Mouse (Mus musculus): ENCODE measurements around the gene Nxnl2. TPM values are rescaled to one million over a fixed set of nuclear protein-coding genes. Genes with fewer than 3 reads are reported as not detected.

Gene Nxnl2
- polyA plus RNA-seq, 1 experiment from 2014 or later, result 1.3 TPM

DNA sequence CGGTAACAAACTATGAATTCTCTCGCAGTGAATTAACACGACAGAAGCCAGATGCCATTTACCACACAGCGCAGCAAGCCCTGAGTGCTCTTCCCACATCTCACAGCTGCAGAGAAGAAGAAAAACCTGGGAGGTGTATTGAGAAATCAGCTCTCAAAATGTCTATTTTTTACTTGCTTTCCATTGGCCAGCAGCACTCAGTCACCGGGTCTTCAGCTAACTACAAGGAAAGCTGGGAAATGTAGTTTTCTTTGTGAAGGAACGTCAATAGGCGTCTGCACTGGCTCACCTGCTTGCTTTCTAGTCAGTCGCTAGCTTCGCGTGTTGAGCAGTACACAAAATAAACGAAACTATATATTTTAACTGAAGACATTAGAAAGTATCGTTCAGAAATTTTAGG lies 37.1 kb downstream of the Nxnl2 start:
- DNase-seq (peak; percentile 83), ATAC-seq (ENCODE audit: low FRiP score, low TSS enrichment) (peak; percentile 76; the same call in 1 of the 2 replicates)
- no peaks in the 10 kb centered on the region for H3K36me3 ChIP-seq (ENCODE audit: control insufficient read depth, insufficient read depth, low read length)
- H3K9ac ChIP-seq (replicated peaks; ENCODE audit: low read length), result no peak overlapping the region
- H3K27ac ChIP-seq (replicated peaks; ENCODE audit: low read depth, low read length), result no peak overlapping the region
- H3K27me3 ChIP-seq (ENCODE audit: control insufficient read depth, insufficient read depth, low read length), result no peaks in the 10 kb centered on the region
- 78% methylated on average over 12 of the region's 12 CpGs for WGBS
- no peak overlapping the region for H3K4me2 ChIP-seq (ENCODE audit: low read length)
- no peak overlapping the region for H3K4me3 ChIP-seq (replicated peaks; ENCODE audit: low read depth, low read length)
- no peaks in the 10 kb centered on the region for H3K9me3 ChIP-seq (ENCODE audit: control insufficient read depth, low read length)
- peaks cover 5% of the 10 kb centered on the region; the same call in 1 of the 2 replicates for H3K4me1 ChIP-seq (ENCODE audit: control insufficient read depth, insufficient read depth, low read length)

DNA sequence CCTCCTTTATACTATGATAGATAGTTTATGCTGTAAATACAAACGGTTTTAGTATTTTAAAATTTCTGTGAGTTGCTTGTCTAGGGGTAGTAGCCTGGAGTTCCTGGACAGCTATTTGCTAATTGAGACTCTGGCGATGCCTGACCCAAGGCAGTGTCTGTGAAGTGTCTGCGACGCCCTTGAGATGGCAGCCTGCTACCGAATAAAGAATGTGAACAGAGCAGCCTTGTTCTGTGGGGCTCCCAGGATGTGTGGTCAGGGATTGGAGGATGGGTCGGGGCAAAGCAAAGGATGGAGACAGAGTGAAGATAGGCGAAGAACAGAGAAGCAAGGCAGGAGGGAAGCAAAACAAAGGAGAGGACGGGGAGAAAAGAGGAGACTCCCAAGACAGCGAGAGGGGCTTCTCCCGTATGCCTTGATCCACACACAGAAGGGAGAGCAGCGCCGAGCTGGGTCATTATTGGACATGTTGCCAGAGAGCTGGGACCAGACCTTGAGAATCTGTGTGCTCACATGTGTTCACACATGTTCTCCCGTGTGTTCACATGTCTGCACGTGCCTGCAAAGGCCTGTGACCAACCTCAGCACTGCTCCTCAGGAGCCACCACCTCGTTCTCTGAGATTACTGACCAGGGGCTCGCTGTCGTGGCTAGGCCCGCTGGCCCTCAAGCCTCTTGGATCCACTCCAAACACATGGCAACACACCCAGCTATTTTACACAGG lies 37.7 kb downstream of the Nxnl2 start:
- 58% methylated on average over 18 of the region's 18 CpGs for WGBS
- no peaks in the 10 kb centered on the region for H3K9me3 ChIP-seq (ENCODE audit: control insufficient read depth, low read length)
- no peaks in the 10 kb centered on the region for H3K27me3 ChIP-seq (ENCODE audit: control insufficient read depth, insufficient read depth, low read length)
- H3K4me1 ChIP-seq (ENCODE audit: control insufficient read depth, insufficient read depth, low read length), result peaks cover 5% of the 10 kb centered on the region; the same call in 1 of the 2 replicates
- ATAC-seq (ENCODE audit: low FRiP score, low TSS enrichment) (peak; percentile 82), DNase-seq (peak; percentile 70)
- no peak overlapping the region for H3K9ac ChIP-seq (replicated peaks; ENCODE audit: low read length)
- H3K4me3 ChIP-seq (replicated peaks; ENCODE audit: low read depth, low read length), result no peak overlapping the region
- no peak overlapping the region for H3K4me2 ChIP-seq (ENCODE audit: low read length)
- peak overlapping the region; percentile 41; the same call in 1 of the 2 replicates for H3K27ac ChIP-seq (replicated peaks; ENCODE audit: low read depth, low read length)
- no peaks in the 10 kb centered on the region for H3K36me3 ChIP-seq (ENCODE audit: control insufficient read depth, insufficient read depth, low read length)

DNA sequence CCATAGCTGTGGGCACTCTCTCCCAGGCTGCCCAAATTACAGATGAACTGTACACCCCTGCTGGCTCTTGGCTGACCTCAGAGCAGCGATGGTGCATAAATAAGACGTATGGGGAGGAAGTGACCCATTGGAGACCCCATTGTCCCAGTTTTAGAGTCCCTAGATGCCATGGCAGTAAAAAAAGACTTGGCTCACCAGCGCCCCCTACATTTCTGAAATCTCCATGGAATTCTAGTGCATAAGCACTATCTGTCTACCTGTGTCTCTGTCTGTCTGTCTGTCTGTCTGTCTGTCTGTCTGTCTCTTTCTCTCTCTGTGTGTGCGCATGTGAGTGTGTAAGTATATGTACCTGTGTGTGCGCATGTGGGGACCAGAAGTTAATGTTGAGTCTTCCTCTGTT lies 39.8 kb downstream of the Nxnl2 start:
- peaks cover 5% of the 10 kb centered on the region; the same call in 1 of the 2 replicates for H3K4me1 ChIP-seq (ENCODE audit: control insufficient read depth, insufficient read depth, low read length)
- no peaks in the 10 kb centered on the region for H3K36me3 ChIP-seq (ENCODE audit: control insufficient read depth, insufficient read depth, low read length)
- H3K9me3 ChIP-seq (ENCODE audit: control insufficient read depth, low read length), result no peaks in the 10 kb centered on the region
- no peaks in the 10 kb centered on the region for H3K27me3 ChIP-seq (ENCODE audit: control insufficient read depth, insufficient read depth, low read length)
- no peak overlapping the region for H3K4me2 ChIP-seq (ENCODE audit: low read length)
- no peak overlapping the region for H3K4me3 ChIP-seq (replicated peaks; ENCODE audit: low read depth, low read length)
- ATAC-seq (ENCODE audit: low FRiP score, low TSS enrichment), result no peak
- no peak overlapping the region for H3K27ac ChIP-seq (replicated peaks; ENCODE audit: low read depth, low read length)
- H3K9ac ChIP-seq (replicated peaks; ENCODE audit: low read length), result no peak overlapping the region
- DNase-seq, result no peak
- 78% methylated on average over 5 of the region's 5 CpGs for WGBS

DNA sequence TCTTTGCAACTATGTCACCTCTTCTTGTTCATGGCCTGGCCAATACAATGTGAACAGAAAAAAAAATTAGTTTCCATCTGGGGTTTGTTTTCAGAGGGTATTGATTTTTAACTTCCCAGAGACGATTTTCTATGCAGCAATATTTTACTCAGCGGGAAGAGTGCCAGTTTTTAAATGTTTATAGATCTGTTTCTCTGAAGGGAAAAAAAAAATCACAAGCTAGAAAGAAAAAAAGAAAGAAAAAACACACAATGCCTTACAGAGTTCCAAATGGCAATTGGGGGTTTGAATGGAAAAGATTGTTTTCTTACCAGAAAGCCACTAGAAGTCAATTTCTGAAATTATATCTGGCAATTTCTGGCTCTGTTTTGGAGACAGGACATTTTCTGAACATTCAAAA lies 43.9 kb downstream of the Nxnl2 start:
- ATAC-seq (ENCODE audit: low FRiP score, low TSS enrichment) (no peak), DNase-seq (no peak)
- Histone ChIP-seq H3K4me3 (replicated peaks; ENCODE audit: low read depth, low read length) (no peak overlapping the region), H3K36me3 (ENCODE audit: control insufficient read depth, insufficient read depth, low read length) (no peaks in the 10 kb centered on the region), H3K4me2 (ENCODE audit: low read length) (no peak overlapping the region), H3K27ac (replicated peaks; ENCODE audit: low read depth, low read length) (no peak overlapping the region), H3K9ac (replicated peaks; ENCODE audit: low read length) (no peak overlapping the region), H3K27me3 (ENCODE audit: control insufficient read depth, insufficient read depth, low read length) (no peaks in the 10 kb centered on the region), H3K4me1 (ENCODE audit: control insufficient read depth, insufficient read depth, low read length) (no peaks in the 10 kb centered on the region), H3K9me3 (ENCODE audit: control insufficient read depth, low read length) (no peaks in the 10 kb centered on the region)
- 79% methylated on average over 2 of the region's 2 CpGs for WGBS

DNA sequence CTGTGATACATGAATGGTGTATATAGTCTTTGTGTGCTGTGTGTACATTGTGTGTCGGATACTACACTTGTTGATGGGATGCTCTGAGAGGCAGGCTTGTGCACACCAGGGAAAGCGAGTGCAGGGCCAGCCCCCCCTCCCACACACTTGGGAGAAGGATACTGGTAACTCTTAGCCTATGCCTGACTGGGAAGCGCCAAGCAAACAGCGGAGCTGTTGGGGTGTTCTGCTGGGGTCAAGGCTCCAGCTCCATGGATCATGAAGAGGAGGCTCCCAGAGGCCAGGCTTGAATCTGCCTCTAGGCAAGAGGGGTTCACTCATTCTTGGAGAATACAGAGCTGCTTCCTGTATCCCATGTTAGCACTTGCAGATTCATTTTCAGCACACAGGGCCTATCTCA lies 50.1 kb downstream of the Nxnl2 start:
- WGBS, result 89% methylated on average over 4 of the region's 4 CpGs
- no peak overlapping the region for H3K4me3 ChIP-seq (replicated peaks; ENCODE audit: low read depth, low read length)
- ATAC-seq (ENCODE audit: low FRiP score, low TSS enrichment) (no peak), DNase-seq (no peak)
- H3K27me3 ChIP-seq (ENCODE audit: control insufficient read depth, insufficient read depth, low read length), result no peaks in the 10 kb centered on the region
- no peaks in the 10 kb centered on the region for H3K36me3 ChIP-seq (ENCODE audit: control insufficient read depth, insufficient read depth, low read length)
- no peak overlapping the region for H3K9ac ChIP-seq (replicated peaks; ENCODE audit: low read length)
- no peaks in the 10 kb centered on the region; the same call in 1 of the 2 replicates for H3K9me3 ChIP-seq (ENCODE audit: control insufficient read depth, low read length)
- no peak overlapping the region for H3K27ac ChIP-seq (replicated peaks; ENCODE audit: low read depth, low read length)
- no peak overlapping the region for H3K4me2 ChIP-seq (ENCODE audit: low read length)
- 0 out of 2 replicates have a peak, but pooled peaks cover 3% of the 10 kb centered on the region for H3K4me1 ChIP-seq (ENCODE audit: control insufficient read depth, insufficient read depth, low read length)

DNA sequence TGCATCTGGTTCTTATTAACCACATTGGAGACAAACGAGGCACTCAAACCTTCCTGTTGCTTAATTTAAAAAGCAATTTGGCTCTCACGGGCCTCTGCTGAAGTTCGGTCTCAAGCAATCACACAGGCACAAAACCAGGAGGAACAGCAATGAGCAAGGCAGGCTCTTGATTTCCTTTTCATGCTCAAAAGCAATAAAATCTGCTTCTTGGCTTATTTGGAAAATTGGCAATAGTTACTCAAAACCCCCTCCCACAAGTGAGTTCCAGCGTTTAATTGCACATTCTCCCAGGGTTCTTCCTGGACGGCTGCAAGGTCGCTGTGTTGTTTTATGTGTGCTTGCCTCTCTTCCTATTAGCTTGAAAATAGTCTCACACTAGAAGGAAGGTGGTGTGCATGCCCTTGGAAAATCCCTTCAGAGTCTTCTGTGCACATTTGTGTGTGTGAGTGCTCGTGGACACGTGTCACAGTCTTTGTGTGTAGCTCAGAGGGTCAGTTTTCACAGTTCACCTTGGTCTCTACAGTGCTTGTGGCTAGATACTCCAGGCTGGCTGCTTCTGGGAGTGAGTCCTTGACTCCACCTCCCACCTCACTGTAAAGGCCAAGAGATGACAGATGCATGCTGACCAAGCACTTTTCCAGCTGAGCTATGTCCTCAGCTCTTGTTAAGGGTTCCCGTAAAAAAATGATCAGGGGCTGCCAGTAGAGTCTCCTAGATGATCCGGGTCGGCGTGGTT lies 50.8 kb downstream of the Nxnl2 start:
- H3K4me1 ChIP-seq (ENCODE audit: control insufficient read depth, insufficient read depth, low read length), result 0 out of 2 replicates have a peak, but pooled peaks cover 3% of the 10 kb centered on the region
- no peak overlapping the region for H3K4me3 ChIP-seq (replicated peaks; ENCODE audit: low read depth, low read length)
- no peak overlapping the region for H3K4me2 ChIP-seq (ENCODE audit: low read length)
- WGBS, result 82% methylated on average over 12 of the region's 12 CpGs
- ATAC-seq (ENCODE audit: low FRiP score, low TSS enrichment) (no peak), DNase-seq (no peak)
- no peak overlapping the region for H3K9ac ChIP-seq (replicated peaks; ENCODE audit: low read length)
- no peaks in the 10 kb centered on the region; the same call in 1 of the 2 replicates for H3K9me3 ChIP-seq (ENCODE audit: control insufficient read depth, low read length)
- no peak overlapping the region for H3K27ac ChIP-seq (replicated peaks; ENCODE audit: low read depth, low read length)
- H3K27me3 ChIP-seq (ENCODE audit: control insufficient read depth, insufficient read depth, low read length), result no peaks in the 10 kb centered on the region
- no peaks in the 10 kb centered on the region for H3K36me3 ChIP-seq (ENCODE audit: control insufficient read depth, insufficient read depth, low read length)

Small RNAs within 50 kb of the gene (microRNA-seq; reads per million reads assigned to microRNA genes)
- not detected for gene Gm44341

Other genes with a start within 250 kb of the Nxnl2 start
- 149 and 202 TPM in 2 replicates for gene Spin1, start 70.1 kb upstream of the Nxnl2 start, polyA plus RNA-seq (2014; fragmentation: Nextera tagmentation; extraction: Ambion mirVana)
- 6.1 and 12.8 TPM in 2 replicates for gene S1pr3, start 237.6 kb downstream of the Nxnl2 start, polyA plus RNA-seq (2014; fragmentation: Nextera tagmentation; extraction: Ambion mirVana)

Data from midbrain, embryonic 14.5 days (tissue).